In genomic region chr16:91663795-91664194, GRCm38 (mm10) we compare ENCODE assay signal across 30 mouse cellular contexts.
"Had no signal": no experiment of that assay in that cellular context is flagged by ENCODE, and none has a peak within 500 bp of the region (broad histone marks: within the 10 kb centered on the region; RNA-seq: fewer than 3 reads in every experiment).

No protein-coding gene starts in this region.

- H3K27me3 ChIP-seq: heart, embryonic 12.5 days; heart, embryonic 13.5 days; heart, embryonic 15.5 days; hindbrain, embryonic 12.5 days; hindbrain, embryonic 13.5 days; hindbrain, embryonic 15.5 days; intestine, embryonic 15.5 days; kidney, embryonic 15.5 days had no signal

- H3K27ac ChIP-seq: heart, embryonic 13.5 days; heart, embryonic 15.5 days; hindbrain, embryonic 10.5 days; hindbrain, embryonic 12.5 days; hindbrain, embryonic 13.5 days; hindbrain, embryonic 14.5 days; hindbrain, embryonic 15.5 days; hindbrain, postnatal 0 days; intestine, embryonic 15.5 days; kidney, embryonic 15.5 days; kidney, postnatal 0 days; layer of hippocampus, adult 2 months; left cerebral cortex, adult 2 months had no signal

- H3K4me3 ChIP-seq: heart, embryonic 12.5 days; heart, embryonic 13.5 days; heart, embryonic 15.5 days; hindbrain, embryonic 10.5 days; hindbrain, embryonic 12.5 days; hindbrain, embryonic 13.5 days; hindbrain, embryonic 15.5 days; intestine, embryonic 15.5 days; kidney, embryonic 15.5 days; layer of hippocampus, adult 2 months; left cerebral cortex, adult 2 months had no signal

- DNase-seq: heart, postnatal 10 days; heart, postnatal 14 days; heart, postnatal 36 days; heart, postnatal 4 days; kidney, adult 11 months; kidney, adult 18-20 months; kidney, adult 2 months; kidney, adult 8-10 months; kidney, adult 9 months; kidney, postnatal 10 days; kidney, postnatal 14 days; kidney, postnatal 25 days; kidney, postnatal 36 days; kidney, postnatal 4 days; layer of hippocampus, adult 9-11 months; layer of hippocampus, postnatal 36 days had no signal

- H3K9ac ChIP-seq: heart, embryonic 12.5 days; heart, embryonic 13.5 days; heart, embryonic 15.5 days; hindbrain, embryonic 12.5 days; hindbrain, embryonic 13.5 days; hindbrain, embryonic 14.5 days; hindbrain, embryonic 15.5 days; intestine, embryonic 15.5 days; kidney, embryonic 15.5 days had no signal

- H3K4me1 ChIP-seq: heart, embryonic 12.5 days; hindbrain, embryonic 10.5 days; intestine, embryonic 15.5 days; kidney, embryonic 15.5 days had no signal

- H3K9me3 ChIP-seq: heart, embryonic 12.5 days; heart, embryonic 15.5 days; hindbrain, embryonic 10.5 days; hindbrain, embryonic 12.5 days; hindbrain, embryonic 13.5 days; hindbrain, embryonic 15.5 days; intestine, embryonic 15.5 days had no signal
